Mouse (Mus musculus) liver, embryonic 12.5 days (tissue): Measurements from ENCODE around the gene Neurod4. TPM values are rescaled to one million over a fixed set of nuclear protein-coding genes. Genes with fewer than 3 reads are reported as not detected.
"Not testable (repeated sequence)": the region's sequence is repeated elsewhere in the genome, so short reads cannot be mapped to it uniquely, and the experiment has no call there.

Experiments
- ATAC-seq: fragments of 200-750 bp; cut with Nextera tagmentation; 2 replicates; pipeline ENCODE4 v1.8.0; 2017; ENCODE audit warnings: moderate number of reproducible peaks, mild to moderate bottlenecking, moderate library complexity
- H3K27ac ChIP-seq: fragments of 300-500 bp; sonication (generic); 2 replicates; pipeline ENCODE4 v1.5.1; 2016; ENCODE audit warnings: mild to moderate bottlenecking
- H3K27me3 ChIP-seq: fragments of 300-500 bp; sonication (generic); replicated peaks from 2 replicates; pipeline ENCODE4 v1.6.1; 2016; ENCODE audit warnings: mild to moderate bottlenecking, moderate library complexity
- H3K36me3 ChIP-seq: fragments of 300-500 bp; sonication (generic); 2 replicates; pipeline ENCODE4 v1.6.1; 2016; ENCODE audit warnings: mild to moderate bottlenecking, moderate library complexity
- H3K4me1 ChIP-seq: fragments of 300-500 bp; sonication (generic); 2 replicates; pipeline ENCODE4 v1.6.1; 2016
- H3K4me2 ChIP-seq: fragments of 300-500 bp; sonication (generic); 2 replicates; pipeline ENCODE4 v1.6.1; 2016; ENCODE audit warnings: mild to moderate bottlenecking, moderate library complexity
- H3K4me3 ChIP-seq: fragments of 300-500 bp; sonication (generic); 2 replicates; pipeline ENCODE4 v1.5.1; 2016; ENCODE audit warnings: mild to moderate bottlenecking, moderate library complexity
- H3K9ac ChIP-seq: fragments of 300-500 bp; sonication (generic); 2 replicates; pipeline ENCODE4 v1.6.1; 2016; ENCODE audit warnings: mild to moderate bottlenecking, moderate library complexity
- H3K9me3 ChIP-seq: fragments of 300-500 bp; sonication (generic); replicated peaks from 2 replicates; pipeline ENCODE4 v1.6.1; 2016; ENCODE audit warnings: mild to moderate bottlenecking, moderate library complexity
- WGBS: fragments of 180-500 bp; shearing (Covaris S2); methylation state at CpG from one replicate; pipeline ENCODE4 v1.1.7; 2016; ENCODE audit not compliant: insufficient replicate concordance; 5-methylcytosine and 5-hydroxymethylcytosine counted together
- polyA plus RNA-seq: library from polyadenylated mRNA; unstranded; fragments of >200 nt; fragmentation: Nextera tagmentation; extraction: Ambion mirVana; gene quantifications from 2 replicates; pipeline ENCODE4 v1.2.1, GENCODE M21; 2016

Neurod4 gene
- not detected in 2 replicates for polyA plus RNA-seq

- Histone ChIP-seq H3K9me3 (no peaks in the 10 kb centered on the region), H3K4me2 (no peak within 1 kb of the TSS), H3K4me1 (no peaks in the 10 kb centered on the region), H3K4me3 (no peak within 1 kb of the TSS), H3K36me3 (no peaks in the 10 kb centered on the region), H3K27me3 (no peaks in the 10 kb centered on the region), H3K27ac (no peak within 1 kb of the TSS), H3K9ac (no peak within 1 kb of the TSS)
- WGBS = 3% methylated on average over 7 of the region's 7 CpGs
- ATAC-seq = peak; percentile 59
Observed at GRCm38 (mm10) chr10:130280066-130280465, at the start of gene Neurod4. Gene Neurod4, minus strand, starts transcription at chr10:130280240.

DNA sequence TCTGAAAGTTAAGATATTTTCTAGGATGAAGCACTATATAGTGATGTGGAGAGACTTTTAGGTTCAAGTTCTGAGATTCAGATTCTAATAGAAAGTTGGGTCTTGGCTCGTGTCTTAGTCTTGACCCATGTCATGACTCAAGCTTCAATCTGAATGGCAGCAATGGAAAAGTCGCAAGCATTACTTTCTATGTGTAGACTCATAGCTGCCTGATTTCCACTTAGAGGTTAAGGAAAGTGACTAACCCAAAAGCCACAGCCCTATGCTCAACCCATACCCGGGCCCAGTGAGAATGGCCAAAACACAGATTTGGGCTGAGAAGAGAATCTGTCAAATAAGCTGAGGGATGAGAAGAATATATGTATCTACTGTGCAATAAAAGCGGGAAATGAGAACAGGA lies 44.2 kb upstream of the Neurod4 start:
- H3K9me3 ChIP-seq = no peaks in the 10 kb centered on the region
- no peaks in the 10 kb centered on the region for H3K36me3 ChIP-seq
- H3K4me2 ChIP-seq = no peak overlapping the region
- no peak overlapping the region for H3K4me3 ChIP-seq
- H3K4me1 ChIP-seq = no peaks in the 10 kb centered on the region
- no peak overlapping the region for H3K27ac ChIP-seq
- 58% methylated on average over 4 of the region's 4 CpGs for WGBS
- H3K27me3 ChIP-seq = no peaks in the 10 kb centered on the region
- no peak overlapping the region for H3K9ac ChIP-seq
- ATAC-seq = no peak

GRCm38 (mm10) chr10:130322637-130323036 lies 42.6 kb upstream of the Neurod4 start, which contains the start of gene Tespa1:
Gene Tespa1, plus strand, starts transcription at chr10:130322870.
- Histone ChIP-seq H3K9ac (no peak within 1 kb of the TSS), H3K9me3 (no peaks in the 10 kb centered on the region), H3K4me2 (no peak within 1 kb of the TSS), H3K4me3 (no peak within 1 kb of the TSS), H3K27me3 (no peaks in the 10 kb centered on the region), H3K27ac (no peak within 1 kb of the TSS), H3K36me3 (no peaks in the 10 kb centered on the region), H3K4me1 (no peaks in the 10 kb centered on the region)
- ATAC-seq = peak; percentile 71
- 15% methylated on average over 5 of the region's 5 CpGs for WGBS

- H3K9me3 ChIP-seq = no peaks in the 10 kb centered on the region
- ATAC-seq = no peak
- no peaks in the 10 kb centered on the region for H3K27me3 ChIP-seq
- no peak overlapping the region for H3K4me2 ChIP-seq
- no peak overlapping the region for H3K4me3 ChIP-seq
- H3K27ac ChIP-seq = no peak overlapping the region
- H3K4me1 ChIP-seq = no peaks in the 10 kb centered on the region
- H3K36me3 ChIP-seq = no peaks in the 10 kb centered on the region
- no peak overlapping the region for H3K9ac ChIP-seq
Observed at GRCm38 (mm10) chr10:130322062-130322461, 42.0 kb upstream of the Neurod4 start.

GRCm38 (mm10) chr10:130320715-130321114 lies 40.7 kb upstream of the Neurod4 start:
- H3K4me2 ChIP-seq = no peak overlapping the region
- H3K4me1 ChIP-seq = no peaks in the 10 kb centered on the region
- no peaks in the 10 kb centered on the region for H3K36me3 ChIP-seq
- no peak overlapping the region for H3K27ac ChIP-seq
- ATAC-seq = no peak
- no peaks in the 10 kb centered on the region for H3K9me3 ChIP-seq
- no peaks in the 10 kb centered on the region for H3K27me3 ChIP-seq
- H3K4me3 ChIP-seq = no peak overlapping the region
- WGBS = 58% methylated on average over 2 of the region's 2 CpGs
- no peak overlapping the region for H3K9ac ChIP-seq

- H3K4me2 ChIP-seq = no peak overlapping the region
- ATAC-seq = no peak
- no peaks in the 10 kb centered on the region for H3K4me1 ChIP-seq
- H3K4me3 ChIP-seq = no peak overlapping the region
- no peak overlapping the region for H3K27ac ChIP-seq
- H3K27me3 ChIP-seq = no peaks in the 10 kb centered on the region
- H3K9me3 ChIP-seq = no peaks in the 10 kb centered on the region
- H3K9ac ChIP-seq = no peak overlapping the region
- WGBS = 39% methylated on average over 4 of the region's 4 CpGs
- H3K36me3 ChIP-seq = no peaks in the 10 kb centered on the region
Observed at GRCm38 (mm10) chr10:130318720-130319119, 38.7 kb upstream of the Neurod4 start.

DNA sequence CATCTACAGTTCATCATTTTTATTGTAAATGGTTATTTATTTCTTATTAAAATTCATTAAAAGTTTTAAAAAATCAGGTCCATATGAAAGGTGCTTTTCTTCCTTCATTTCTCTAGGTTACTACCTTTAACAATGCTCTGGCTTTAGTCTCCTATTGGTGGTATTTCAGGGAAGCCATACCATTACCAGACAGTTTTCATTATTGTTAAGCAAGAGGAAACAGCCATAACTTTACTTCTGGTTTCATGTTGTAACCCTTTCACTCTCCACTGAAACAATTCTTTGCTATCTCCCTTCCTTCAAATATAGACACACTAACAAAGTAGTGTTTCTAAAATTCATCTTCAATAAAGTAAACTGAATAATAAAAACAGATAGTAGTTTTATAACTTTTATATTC lies 35.8 kb upstream of the Neurod4 start:
- no peak overlapping the region for H3K4me3 ChIP-seq
- H3K4me1 ChIP-seq = no peaks in the 10 kb centered on the region
- H3K9me3 ChIP-seq = no peaks in the 10 kb centered on the region
- H3K27ac ChIP-seq = no peak overlapping the region
- no peaks in the 10 kb centered on the region for H3K27me3 ChIP-seq
- H3K9ac ChIP-seq = no peak overlapping the region
- no peaks in the 10 kb centered on the region for H3K36me3 ChIP-seq
- no peak overlapping the region for H3K4me2 ChIP-seq
- no peak for ATAC-seq

DNA sequence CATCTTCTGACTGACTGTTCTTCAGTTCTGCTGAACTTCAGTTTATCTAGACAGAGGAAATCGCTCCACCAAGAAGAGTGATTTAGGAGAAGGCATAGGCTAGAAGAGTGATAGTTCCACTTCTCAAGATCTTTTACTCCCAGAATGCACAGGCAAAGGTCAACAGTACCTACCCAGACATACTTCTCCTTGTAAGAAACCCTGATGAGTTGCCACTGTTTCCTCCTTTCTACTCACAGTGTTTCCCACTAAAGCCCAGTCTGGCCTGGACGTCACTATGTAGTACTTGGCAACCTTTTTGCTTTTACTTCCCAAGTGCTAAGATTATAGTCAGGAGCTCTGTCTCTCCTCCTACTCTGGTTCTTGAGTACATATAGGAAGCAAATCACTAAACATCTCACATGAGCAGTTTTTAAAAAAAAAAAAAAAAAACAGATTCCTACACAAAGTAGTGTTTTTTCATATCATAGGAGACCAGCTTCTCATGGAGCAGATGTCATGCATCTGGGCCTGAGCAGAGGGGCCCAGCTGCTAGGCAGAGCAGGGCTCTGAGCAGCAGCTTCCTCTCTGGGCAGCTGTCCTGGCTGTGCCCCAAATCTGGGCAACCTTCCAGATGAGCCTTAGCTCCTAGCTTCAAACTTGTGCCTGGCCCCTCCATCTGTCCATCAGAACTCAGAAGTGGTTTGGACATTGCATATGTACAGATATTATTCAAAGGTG lies 34.2 kb upstream of the Neurod4 start:
- 0 out of 2 replicates have a peak, but pooled peaks have one; percentile 5 for ATAC-seq
- no peak overlapping the region for H3K4me3 ChIP-seq
- H3K9ac ChIP-seq = no peak overlapping the region
- no peaks in the 10 kb centered on the region for H3K9me3 ChIP-seq
- H3K27ac ChIP-seq = no peak overlapping the region
- WGBS = 35% methylated on average over 2 of the region's 2 CpGs
- H3K4me2 ChIP-seq = no peak overlapping the region
- no peaks in the 10 kb centered on the region for H3K27me3 ChIP-seq
- H3K4me1 ChIP-seq = no peaks in the 10 kb centered on the region
- no peaks in the 10 kb centered on the region for H3K36me3 ChIP-seq

DNA sequence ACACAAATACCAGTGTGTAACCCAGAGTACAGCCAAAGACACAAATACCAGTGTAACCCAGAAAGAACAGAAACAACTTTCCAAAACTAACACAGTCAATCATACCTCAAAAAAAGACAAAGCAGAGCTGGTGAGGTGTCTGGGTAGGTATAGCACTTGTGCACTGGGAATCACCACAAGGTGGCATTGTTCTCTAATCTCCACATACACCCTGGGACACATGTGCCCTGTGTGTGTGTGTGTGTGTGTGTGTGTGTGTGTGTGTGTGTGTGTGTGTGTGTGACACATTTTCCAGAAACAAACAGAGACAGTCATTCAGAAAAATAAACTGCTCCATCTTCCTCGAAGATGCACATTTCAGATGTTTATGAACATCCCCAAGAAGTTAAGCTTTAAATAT lies 33.5 kb upstream of the Neurod4 start:
- H3K27ac ChIP-seq = no peak overlapping the region
- 25% methylated on average over 1 of the region's 1 CpGs for WGBS
- H3K27me3 ChIP-seq = no peaks in the 10 kb centered on the region
- no peak overlapping the region for H3K9ac ChIP-seq
- peak; percentile 72; the same call in 1 of the 2 replicates for ATAC-seq
- H3K4me3 ChIP-seq = no peak overlapping the region
- H3K4me1 ChIP-seq = no peaks in the 10 kb centered on the region
- H3K36me3 ChIP-seq = no peaks in the 10 kb centered on the region
- no peak overlapping the region for H3K4me2 ChIP-seq
- H3K9me3 ChIP-seq = no peaks in the 10 kb centered on the region

GRCm38 (mm10) chr10:130311534-130312227 lies 31.6 kb upstream of the Neurod4 start:
- no peak overlapping the region for H3K27ac ChIP-seq
- H3K36me3 ChIP-seq = no peaks in the 10 kb centered on the region
- no peaks in the 10 kb centered on the region for H3K9me3 ChIP-seq
- H3K4me1 ChIP-seq = no peaks in the 10 kb centered on the region
- no peak for ATAC-seq
- WGBS = 44% methylated on average over 2 of the region's 2 CpGs
- H3K4me3 ChIP-seq = no peak overlapping the region
- H3K4me2 ChIP-seq = no peak overlapping the region
- H3K9ac ChIP-seq = no peak overlapping the region
- no peaks in the 10 kb centered on the region for H3K27me3 ChIP-seq

DNA sequence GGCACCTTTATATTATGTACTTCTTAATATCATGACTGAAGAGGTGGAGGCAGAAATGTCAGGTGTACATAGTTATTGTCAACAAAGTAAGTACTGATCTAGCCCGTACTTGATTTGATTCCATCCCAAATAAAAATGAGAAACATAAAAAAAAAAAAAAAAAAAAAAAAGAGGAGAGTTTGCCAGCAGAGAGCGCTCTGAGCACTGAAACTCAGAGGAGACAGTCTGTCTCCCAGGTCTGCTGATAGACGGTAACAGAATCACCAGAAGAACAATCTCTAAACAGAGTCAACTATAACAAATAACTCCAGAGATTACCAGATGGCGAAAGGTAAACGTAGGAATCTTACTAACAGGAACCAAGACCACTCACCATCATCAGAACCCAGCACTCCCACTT lies 24.1 kb upstream of the Neurod4 start:
- 72% methylated on average over 3 of the region's 5 CpGs for WGBS
- H3K9me3 ChIP-seq, H3K4me2 ChIP-seq, H3K4me1 ChIP-seq, ATAC-seq, H3K27me3 ChIP-seq, H3K36me3 ChIP-seq, H3K27ac ChIP-seq, H3K4me3 ChIP-seq, H3K9ac ChIP-seq: not testable (repeated sequence)

GRCm38 (mm10) chr10:130298748-130299147 lies 18.7 kb upstream of the Neurod4 start:
- not testable (repeated sequence) for H3K4me3 ChIP-seq, H3K27me3 ChIP-seq, H3K9ac ChIP-seq, H3K4me2 ChIP-seq, ATAC-seq, H3K36me3 ChIP-seq, H3K9me3 ChIP-seq, H3K27ac ChIP-seq, H3K4me1 ChIP-seq
- 17% methylated on average over 4 of the region's 4 CpGs for WGBS
